Mouse (Mus musculus): ENCODE measurements around the gene Vmn1r117. TPM values are rescaled to one million over a fixed set of nuclear protein-coding genes. Genes with fewer than 3 reads are reported as not detected.
"Not testable (repeated sequence)": the region's sequence is repeated elsewhere in the genome, so short reads cannot be mapped to it uniquely, and the experiment has no call there.

The Vmn1r117 gene
- not detected for total RNA-seq (2021)
- long read RNA-seq, experiment 1, result 0 reads
- long read RNA-seq, experiment 2, result 0 reads

- DNase-seq (ENCODE audit: low spot score in 2 of 2), result not testable (repeated sequence)
These were observed at the start of gene Vmn1r117 for GRCm38 (mm10) chr7:20884021-20884420. Vmn1r117 (minus strand) TSS chr7:20884121.

- DNase-seq (ENCODE audit: low spot score in 2 of 2), result not testable (repeated sequence)
These were observed 28.3 kb upstream of the Vmn1r117 start, which contains the start of gene Vmn1r118 for GRCm38 (mm10) chr7:20912247-20912646. Vmn1r118 (minus strand) TSS chr7:20912347.

DNA sequence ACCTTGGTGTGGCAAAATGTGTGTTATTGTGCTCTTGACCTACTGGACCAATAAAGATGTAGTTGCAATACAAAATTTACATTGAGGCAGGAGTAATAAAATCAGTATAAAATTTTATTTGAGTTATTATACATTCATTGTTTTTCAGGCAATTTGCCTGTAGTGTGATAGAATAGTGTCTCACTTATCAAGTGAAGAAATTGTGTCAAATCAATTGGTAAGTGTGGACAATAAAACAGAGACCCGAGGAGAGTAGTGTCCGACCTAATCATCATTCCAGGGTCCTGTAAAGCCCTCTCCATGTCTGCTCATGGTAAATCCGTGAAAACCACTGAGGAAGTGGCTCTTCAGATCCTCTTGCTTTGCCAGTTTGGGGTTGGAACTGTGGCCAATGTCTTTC, 12.0 kb downstream of the Vmn1r117 start, which contains the start of gene Vmn1r116:
TSS of gene Vmn1r116 (plus strand) at position 301 of the 400 bp plus-strand sequence.
- not testable (repeated sequence) for DNase-seq (ENCODE audit: low spot score in 2 of 2)

- DNase-seq (ENCODE audit: low spot score in 2 of 2), result not testable (repeated sequence)
These were observed 39.0 kb downstream of the Vmn1r117 start, which contains the start of gene Vmn1r115 for GRCm38 (mm10) chr7:20844885-20845284. Vmn1r115 (minus strand) TSS chr7:20844985.

Other genes with a start within 250 kb of the Vmn1r117 start
- gene Vmn1r107, start 215.2 kb downstream of the Vmn1r117 start, total RNA-seq (2021), result not detected
- gene Vmn1r111, start 180.9 kb downstream of the Vmn1r117 start, total RNA-seq (2021), result not detected
- gene Gm10668, start 153.5 kb downstream of the Vmn1r117 start, total RNA-seq (2021), result not detected
- not detected for gene Vmn1r112, start 112.9 kb downstream of the Vmn1r117 start, total RNA-seq (2021)
- not detected for gene Vmn1r113, start 96.8 kb downstream of the Vmn1r117 start, total RNA-seq (2021)
- not detected for gene Vmn1r114, start 71.9 kb downstream of the Vmn1r117 start, total RNA-seq (2021)
- gene Vmn1r115, start 39.1 kb downstream of the Vmn1r117 start, total RNA-seq (2021), result not detected
- not detected for gene Vmn1r116, start 11.9 kb downstream of the Vmn1r117 start, total RNA-seq (2021)
- not detected for gene Vmn1r118, start 28.2 kb upstream of the Vmn1r117 start, total RNA-seq (2021)
- gene Vmn1r119, start 128.3 kb upstream of the Vmn1r117 start, total RNA-seq (2021), result not detected
- gene Vmn1r120, start 169.7 kb upstream of the Vmn1r117 start, total RNA-seq (2021), result not detected
- not detected for gene Vmn1r121, start 214.4 kb upstream of the Vmn1r117 start, total RNA-seq (2021)

All from gastrocnemius, postnatal 4 days (tissue).